Mouse (Mus musculus): ENCODE results near the gene Gm49318. TPM values are rescaled to one million over a fixed set of nuclear protein-coding genes. Genes with fewer than 3 reads are reported as not detected.
"Not testable (repeated sequence)": the region's sequence is repeated elsewhere in the genome, so short reads cannot be mapped to it uniquely, and the experiment has no call there.

Gm49318 gene
- total and polyA plus RNA-seq, 3 experiments = not detected

- Histone ChIP-seq H3K4me1 (ENCODE audit: insufficient read depth, low read depth, low read length) (peaks cover 14% of the 10 kb centered on the region), H3K4me3 (ENCODE audit: low read depth, low read length) (no peak overlapping the region), H3K9me3 (replicated peaks) (no peaks in the 10 kb centered on the region), H3K27me3 (ENCODE audit: insufficient read depth, low read length) (no peaks in the 10 kb centered on the region), H3K36me3 (replicated peaks) (peaks cover 86% of the 10 kb centered on the region)
- ATAC-seq (ENCODE audit: extremely low read depth, insufficient number of reproducible peaks, low FRiP score, poor library complexity, severe bottlenecking) (no peak), DNase-seq (ENCODE audit: low spot score) (no peak)
- TF ChIP-seq TAL1 (conservative IDR thresholded peaks at IDR 0.05; ENCODE audit: low read depth, low read length) (no peak), POLR2AphosphoS5 (IDR thresholded peaks at IDR 0.05; ENCODE audit: insufficient replicate concordance, low read depth, low read length) (no peak), GATA1 (IDR thresholded peaks at IDR 0.05; ENCODE audit: borderline replicate concordance, low read length) (no peak), CTCF (IDR thresholded peaks at IDR 0.05; ENCODE audit: low read depth, low read length) (no peak), GATA2 (IDR thresholded peaks at IDR 0.05; ENCODE audit: borderline replicate concordance, low read depth, low read length) (no peak)
These were observed 5.2 kb upstream of the Gm49318 start for GRCm38 (mm10) chr9:22076223-22076622.

GRCm38 (mm10) chr9:22075778-22076177 lies 4.7 kb upstream of the Gm49318 start:
- Histone ChIP-seq H3K4me1 (ENCODE audit: insufficient read depth, low read depth, low read length) (peaks cover 14% of the 10 kb centered on the region), H3K36me3 (replicated peaks) (peaks cover 82% of the 10 kb centered on the region)
- H3K9me3 ChIP-seq (replicated peaks); ATAC-seq (ENCODE audit: extremely low read depth, insufficient number of reproducible peaks, low FRiP score, poor library complexity, severe bottlenecking); H3K4me3 ChIP-seq (ENCODE audit: low read depth, low read length); H3K27me3 ChIP-seq (ENCODE audit: insufficient read depth, low read length); DNase-seq (ENCODE audit: low spot score): not testable (repeated sequence)

DNA sequence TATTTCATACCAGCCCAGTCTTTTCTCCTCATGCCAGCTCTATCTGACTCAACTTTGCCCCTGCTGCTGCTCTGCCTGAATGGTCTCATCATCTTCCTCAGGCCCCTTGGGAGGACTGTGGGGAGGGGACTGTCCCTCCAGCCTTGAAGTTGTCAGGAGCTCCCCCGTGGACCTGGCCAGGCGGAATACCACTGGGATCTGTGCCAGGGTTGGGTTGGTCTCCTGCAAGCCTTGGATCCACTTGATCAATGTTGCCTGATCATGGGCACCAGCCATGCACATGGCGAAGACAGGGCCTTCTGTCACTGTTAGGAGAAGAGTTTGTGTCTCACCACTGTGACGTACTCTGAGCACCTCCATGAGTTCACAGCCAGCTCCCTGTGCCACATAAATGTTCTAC lies 1.2 kb upstream of the Gm49318 start:
- H3K9me3 ChIP-seq (replicated peaks) = no peaks in the 10 kb centered on the region
- no peak for TF ChIP-seq CTCF (IDR thresholded peaks at IDR 0.05; ENCODE audit: low read depth, low read length)
- TF ChIP-seq GATA1 (IDR thresholded peaks at IDR 0.05; ENCODE audit: borderline replicate concordance, low read length) = no peak
- TF ChIP-seq GATA2 (IDR thresholded peaks at IDR 0.05; ENCODE audit: borderline replicate concordance, low read depth, low read length) = no peak
- no peak for TF ChIP-seq POLR2AphosphoS5 (IDR thresholded peaks at IDR 0.05; ENCODE audit: insufficient replicate concordance, low read depth, low read length)
- TF ChIP-seq TAL1 (conservative IDR thresholded peaks at IDR 0.05; ENCODE audit: low read depth, low read length) = no peak
- H3K4me3 ChIP-seq (ENCODE audit: low read depth, low read length) = no peak overlapping the region; the same call in 1 of the 2 replicates
- DNase-seq (ENCODE audit: low spot score) = no peak
- H3K27me3 ChIP-seq (ENCODE audit: insufficient read depth, low read length) = no peaks in the 10 kb centered on the region
- peaks cover 29% of the 10 kb centered on the region for H3K4me1 ChIP-seq (ENCODE audit: insufficient read depth, low read depth, low read length)
- ATAC-seq (ENCODE audit: extremely low read depth, insufficient number of reproducible peaks, low FRiP score, poor library complexity, severe bottlenecking) = no peak
- peaks cover 82% of the 10 kb centered on the region for H3K36me3 ChIP-seq (replicated peaks)

DNA sequence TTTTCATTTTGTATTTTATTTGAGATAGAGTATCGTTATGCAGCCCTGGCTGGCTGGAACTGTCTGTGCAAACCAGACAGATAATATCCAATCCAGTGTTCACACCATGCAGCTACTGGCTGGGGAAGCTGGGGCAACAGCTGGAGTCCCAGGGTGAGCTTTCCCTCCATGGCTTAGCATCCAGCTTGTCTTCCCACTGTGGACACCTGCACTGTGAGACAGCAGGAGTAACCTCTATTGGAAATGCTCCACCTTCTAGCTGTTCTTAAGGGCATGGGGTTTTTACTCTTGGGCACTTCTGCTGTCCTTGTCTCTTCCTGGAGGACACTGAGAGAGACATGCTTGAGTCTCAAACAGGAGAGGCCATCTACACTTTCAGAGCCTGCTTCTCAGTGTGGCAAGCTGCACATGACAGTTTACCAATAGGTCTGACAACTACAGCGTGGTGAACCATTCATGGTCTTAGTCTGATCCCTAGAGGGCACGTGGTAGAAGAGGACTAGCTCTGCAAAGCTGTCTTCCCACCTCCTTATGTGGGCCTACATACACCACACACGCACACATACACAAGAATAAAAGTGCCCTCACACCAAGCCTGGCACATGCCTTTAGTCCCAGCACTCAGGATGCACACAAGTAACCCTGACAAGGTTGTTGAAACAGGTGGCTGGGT lies 1.0 kb downstream of the Gm49318 start:
- Histone ChIP-seq H3K4me1 (ENCODE audit: insufficient read depth, low read depth, low read length) (peaks cover 29% of the 10 kb centered on the region), H3K9me3 (replicated peaks) (no peaks in the 10 kb centered on the region), H3K4me3 (ENCODE audit: low read depth, low read length) (peak overlapping the region; percentile 87), H3K27me3 (ENCODE audit: insufficient read depth, low read length) (no peaks in the 10 kb centered on the region), H3K36me3 (replicated peaks) (peaks cover 85% of the 10 kb centered on the region)
- ATAC-seq (ENCODE audit: extremely low read depth, insufficient number of reproducible peaks, low FRiP score, poor library complexity, severe bottlenecking) (no peak), DNase-seq (ENCODE audit: low spot score) (no peak)
- no peak for TF ChIP-seq POLR2AphosphoS5 (IDR thresholded peaks at IDR 0.05; ENCODE audit: insufficient replicate concordance, low read depth, low read length)
- TF ChIP-seq GATA1 (IDR thresholded peaks at IDR 0.05; ENCODE audit: borderline replicate concordance, low read length) = no peak
- no peak for TF ChIP-seq GATA2 (IDR thresholded peaks at IDR 0.05; ENCODE audit: borderline replicate concordance, low read depth, low read length)
- no peak for TF ChIP-seq CTCF (IDR thresholded peaks at IDR 0.05; ENCODE audit: low read depth, low read length)
- no peak for TF ChIP-seq TAL1 (conservative IDR thresholded peaks at IDR 0.05; ENCODE audit: low read depth, low read length)

DNA sequence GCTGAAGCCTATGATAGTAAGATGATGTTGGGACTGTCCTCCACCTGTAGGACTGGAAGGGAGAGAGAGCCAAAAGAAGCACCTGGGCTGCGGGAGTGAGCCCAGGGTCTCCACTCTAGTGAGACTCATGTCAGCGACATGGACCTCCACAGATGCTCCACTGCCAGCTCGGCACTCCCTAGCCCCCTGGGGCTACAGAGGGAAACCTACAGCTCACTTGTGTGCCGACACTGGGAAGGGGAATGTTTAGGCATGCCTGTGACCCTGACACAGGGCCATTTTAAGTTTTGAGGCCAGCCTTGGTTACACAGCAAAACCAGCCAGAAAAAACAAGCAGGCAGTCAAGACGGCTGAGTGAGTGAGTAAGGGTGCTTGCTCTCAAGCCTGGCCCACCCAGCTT lies 3.9 kb downstream of the Gm49318 start:
- DNase-seq (ENCODE audit: low spot score) = no peak
- Histone ChIP-seq H3K4me1 (ENCODE audit: insufficient read depth, low read depth, low read length) (peaks cover 21% of the 10 kb centered on the region), H3K4me3 (ENCODE audit: low read depth, low read length) (no peak overlapping the region), H3K9me3 (replicated peaks) (no peaks in the 10 kb centered on the region), H3K27me3 (ENCODE audit: insufficient read depth, low read length) (no peaks in the 10 kb centered on the region), H3K36me3 (replicated peaks) (peaks cover 85% of the 10 kb centered on the region)
- no peak for TF ChIP-seq POLR2AphosphoS5 (IDR thresholded peaks at IDR 0.05; ENCODE audit: insufficient replicate concordance, low read depth, low read length)
- no peak for TF ChIP-seq GATA2 (IDR thresholded peaks at IDR 0.05; ENCODE audit: borderline replicate concordance, low read depth, low read length)
- TF ChIP-seq GATA1 (IDR thresholded peaks at IDR 0.05; ENCODE audit: borderline replicate concordance, low read length) = no peak
- no peak for TF ChIP-seq CTCF (IDR thresholded peaks at IDR 0.05; ENCODE audit: low read depth, low read length)
- no peak for TF ChIP-seq TAL1 (conservative IDR thresholded peaks at IDR 0.05; ENCODE audit: low read depth, low read length)
- ATAC-seq (ENCODE audit: extremely low read depth, insufficient number of reproducible peaks, low FRiP score, poor library complexity, severe bottlenecking) = no peak

- no peaks in the 10 kb centered on the region for H3K27me3 ChIP-seq (ENCODE audit: insufficient read depth, low read length)
- ATAC-seq (ENCODE audit: extremely low read depth, insufficient number of reproducible peaks, low FRiP score, poor library complexity, severe bottlenecking) (no peak), DNase-seq (ENCODE audit: low spot score) (peak; percentile 32)
- no peak overlapping the region for H3K4me3 ChIP-seq (ENCODE audit: low read depth, low read length)
- H3K9me3 ChIP-seq (replicated peaks) = no peaks in the 10 kb centered on the region
- TF ChIP-seq GATA2 (IDR thresholded peaks at IDR 0.05; ENCODE audit: borderline replicate concordance, low read depth, low read length) (no peak), CTCF (IDR thresholded peaks at IDR 0.05; ENCODE audit: low read depth, low read length) (peak; percentile 59)
- peaks cover 17% of the 10 kb centered on the region for H3K4me1 ChIP-seq (ENCODE audit: insufficient read depth, low read depth, low read length)
- H3K36me3 ChIP-seq (replicated peaks) = peaks cover 89% of the 10 kb centered on the region
These were observed 4.6 kb downstream of the Gm49318 start for GRCm38 (mm10) chr9:22066433-22066832.

DNA sequence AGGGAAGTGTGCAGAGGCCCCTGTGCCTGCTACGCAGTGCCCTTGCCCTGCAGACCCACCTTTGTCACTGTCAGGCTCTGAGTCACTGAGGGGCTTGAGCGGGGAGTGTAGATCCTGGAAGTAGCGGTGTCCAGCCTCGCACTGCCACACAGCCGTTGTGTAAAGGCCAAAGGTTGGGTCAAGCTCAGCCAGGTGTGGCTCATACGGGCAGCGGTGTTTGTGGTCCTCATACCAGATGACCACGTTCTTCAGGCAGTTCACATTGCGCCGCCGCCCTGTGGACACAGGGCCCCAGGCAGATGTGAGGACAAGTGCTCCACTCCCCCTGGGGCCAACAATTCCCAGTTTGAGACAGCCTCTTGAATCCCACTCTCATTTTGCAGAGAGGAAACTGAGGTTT lies 5.4 kb downstream of the Gm49318 start:
- Histone ChIP-seq H3K9me3 (replicated peaks) (no peaks in the 10 kb centered on the region), H3K4me3 (ENCODE audit: low read depth, low read length) (no peak overlapping the region), H3K27me3 (ENCODE audit: insufficient read depth, low read length) (no peaks in the 10 kb centered on the region), H3K4me1 (ENCODE audit: insufficient read depth, low read depth, low read length) (peaks cover 17% of the 10 kb centered on the region), H3K36me3 (replicated peaks) (peaks cover 96% of the 10 kb centered on the region)
- TF ChIP-seq GATA1 (IDR thresholded peaks at IDR 0.05; ENCODE audit: borderline replicate concordance, low read length) (no peak), GATA2 (IDR thresholded peaks at IDR 0.05; ENCODE audit: borderline replicate concordance, low read depth, low read length) (no peak), TAL1 (conservative IDR thresholded peaks at IDR 0.05; ENCODE audit: low read depth, low read length) (no peak), POLR2AphosphoS5 (IDR thresholded peaks at IDR 0.05; ENCODE audit: insufficient replicate concordance, low read depth, low read length) (no peak), CTCF (IDR thresholded peaks at IDR 0.05; ENCODE audit: low read depth, low read length) (no peak)
- DNase-seq (ENCODE audit: low spot score) (no peak), ATAC-seq (ENCODE audit: extremely low read depth, insufficient number of reproducible peaks, low FRiP score, poor library complexity, severe bottlenecking) (no peak)

Data from G1E (cell line).